Mouse (Mus musculus): ENCODE measurements around the gene Ube2s.

DNA sequence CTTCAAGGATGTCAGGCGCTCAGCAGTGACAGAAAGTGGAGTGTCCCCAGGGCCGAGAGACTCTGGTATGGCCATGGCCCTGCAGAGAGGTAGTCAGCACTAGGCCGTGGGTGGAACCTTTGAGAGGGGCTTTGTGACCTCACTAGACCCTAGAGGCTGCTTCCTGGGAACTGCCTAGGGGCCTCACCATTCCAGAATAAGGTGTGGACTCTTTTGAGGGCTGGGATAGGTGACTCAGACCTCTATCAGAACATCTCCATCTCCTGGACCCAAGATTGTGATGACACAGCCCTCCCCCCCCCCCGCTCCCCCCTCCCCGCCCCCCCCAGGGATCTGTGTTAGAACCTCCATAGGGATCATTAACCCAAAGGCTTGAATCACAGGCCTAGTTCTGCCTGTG lies 41.2 kb downstream of the Ube2s start, which contains the start of gene Fam71e2:
- TF ChIP-seq ZNF384 (IDR thresholded peaks at IDR 0.05; ENCODE audit: low read depth, low read length), result no peak
- TF ChIP-seq CHD2 (IDR thresholded peaks at IDR 0.05; ENCODE audit: low read depth, low read length), result no peak
- TF ChIP-seq ZC3H11A (IDR thresholded peaks at IDR 0.05; ENCODE audit: borderline replicate concordance, low read depth, low read length), result no peak
